Mouse (Mus musculus) cerebellum, adult 2 months (tissue): ENCODE measurements around the gene Lrrc38.

ENCODE experiments used
- CTCF ChIP-seq: fragments of 200-500 bp; IDR thresholded peaks from 2 replicates; pipeline ENCODE4 v1.5.1; 2011; ENCODE audit warnings: low read depth, mild to moderate bottlenecking, control low read depth, low read length, moderate library complexity, borderline replicate concordance; ENCODE audit not compliant: insufficient read depth
- POLR2A ChIP-seq: fragments of 200-500 bp; IDR thresholded peaks from 2 replicates; pipeline ENCODE4 v1.6.1; 2011; ENCODE audit warnings: low read length, control low read depth, borderline replicate concordance; ENCODE audit not compliant: insufficient read depth

- TF ChIP-seq CTCF (no peak), POLR2A (no peak)
Measured at GRCm38 (mm10) chr4:143348678-143349077, 879 bp upstream of the Lrrc38 start.
